Mouse (Mus musculus) T-cell, adult 66 days (primary cell): Measurements from ENCODE around the gene Pi4kb. TPM values are rescaled to one million over a fixed set of nuclear protein-coding genes. Genes with fewer than 3 reads are reported as not detected.

ENCODE experiments used
- total RNA-seq, 2 experiments: library from RNA; stranded (reverse); gene quantifications; 3 replicates in 1 of 2; 4 replicates in 1 of 2; pipeline ENCODE4 v1.2.4; 2023

Pi4kb gene
- total RNA-seq, result 10 to 100 TPM; 46.3 to 60.2 TPM

GRCm38 (mm10) chr3:94974528-94975422 lies at the start of gene Pi4kb:
Gene Pi4kb (plus strand): TSS chr3:94974731.

GRCm38 (mm10) chr3:94932809-94933564 lies 41.5 kb upstream of the Pi4kb start, which contains the start of gene Selenbp1:
Gene Selenbp1 (plus strand): TSS chr3:94933056.

GRCm38 (mm10) chr3:94953764-94954616 lies 20.5 kb upstream of the Pi4kb start, which contains the start of gene Rfx5:
Gene Rfx5 (plus strand): TSS chr3:94954075.

GRCm38 (mm10) chr3:95015337-95015872 lies 40.9 kb downstream of the Pi4kb start, which contains the start of gene Zfp687:
Gene Zfp687 (minus strand): TSS chr3:95015448.

GRCm38 (mm10) chr3:95042166-95042837 lies 67.8 kb downstream of the Pi4kb start, which contains the start of gene Psmd4:
Gene Psmd4 (minus strand): TSS chr3:95042614.

Other genes starting within 250 kb of the Pi4kb start
- gene Cgn, start 188.2 kb upstream of the Pi4kb start, total RNA-seq, result under 1 TPM; 0.64 to 0.95 TPM
- 10 to 100 TPM; 78.1 to 89.3 TPM for gene Pogz, start 137.2 kb upstream of the Pi4kb start, total RNA-seq
- gene Psmb4, start 87.8 kb upstream of the Pi4kb start, total RNA-seq, result 100 to 1,000 TPM; 239 to 265 TPM
- gene Selenbp1, start 41.7 kb upstream of the Pi4kb start, total RNA-seq, result 1 to 10 TPM; 2.1 to 3.2 TPM
- gene Rfx5, start 20.7 kb upstream of the Pi4kb start, total RNA-seq, result 10 to 100 TPM; 38.4 to 42.1 TPM
- 10 to 100 TPM; 52.6 to 67.5 TPM for gene Zfp687, start 40.7 kb downstream of the Pi4kb start, total RNA-seq
- 100 to 1,000 TPM; 129 to 138 TPM for gene Psmd4, start 67.9 kb downstream of the Pi4kb start, total RNA-seq
- gene Pip5k1a, start 132.2 kb downstream of the Pi4kb start, total RNA-seq, result 10 to 100 TPM; 50.7 to 51.1 TPM
- 10 to 100 TPM; 52.0 to 60.6 TPM for gene Vps72, start 136.3 kb downstream of the Pi4kb start, total RNA-seq
- 1 to 10 TPM; 1.8 to 2.5 TPM for gene Tmod4, start 149.7 kb downstream of the Pi4kb start, total RNA-seq
- 10 to 100 TPM; 73.5 to 75.0 TPM for gene Scnm1, start 159.3 kb downstream of the Pi4kb start, total RNA-seq
- 1 to 10 TPM; 4.9 to 6.6 TPM for gene Lysmd1, start 159.4 kb downstream of the Pi4kb start, total RNA-seq
- gene Tnfaip8l2, start 167.6 kb downstream of the Pi4kb start, total RNA-seq, result 10 to 100 TPM; 72.2 to 80.0 TPM
- gene Sema6c, start 185.7 kb downstream of the Pi4kb start, total RNA-seq, result 1 to 10 TPM; 3.1 to 5.3 TPM
- gene Gabpb2, start 243.2 kb downstream of the Pi4kb start, total RNA-seq, result 10 to 100 TPM; 73.2 to 77.2 TPM